Mouse (Mus musculus) hindbrain, embryonic 16.5 days (tissue): ENCODE results near the gene Hist1h2br. TPM values are rescaled to one million over a fixed set of nuclear protein-coding genes. Genes with fewer than 3 reads are reported as not detected.
A peak's percentile ranks its signal among the peaks of the same experiment; 100 is the strongest.
"Not testable (repeated sequence)": the region's sequence is repeated elsewhere in the genome, so short reads cannot be mapped to it uniquely, and the experiment has no call there.

ENCODE experiments used
- ATAC-seq: fragments of 200-750 bp; cut with Nextera tagmentation; 2 replicates; pipeline ENCODE4 v1.8.0; 2017; ENCODE audit warnings: moderate TSS enrichment, moderate library complexity
- H3K27ac ChIP-seq: fragments of 300-500 bp; sonication (generic); 2 replicates; pipeline ENCODE4 v1.5.1; 2014; ENCODE audit warnings: low read depth, mild to moderate bottlenecking, control low read depth, low read length, moderate library complexity
- H3K27me3 ChIP-seq: fragments of 300-500 bp; sonication (generic); replicated peaks from 2 replicates; pipeline ENCODE4 v1.6.1; 2014; ENCODE audit warnings: low read length; ENCODE audit not compliant: control insufficient read depth, insufficient read depth
- H3K36me3 ChIP-seq: fragments of 300-500 bp; sonication (generic); 2 replicates; pipeline ENCODE4 v1.6.1; 2014; ENCODE audit warnings: mild to moderate bottlenecking, low read length, moderate library complexity, mixed read lengths; ENCODE audit not compliant: control insufficient read depth, insufficient read depth
- H3K4me1 ChIP-seq: fragments of 300-500 bp; sonication (generic); 2 replicates; pipeline ENCODE4 v1.6.1; 2014; ENCODE audit warnings: low read depth, low read length; ENCODE audit not compliant: control insufficient read depth, insufficient read depth
- H3K4me2 ChIP-seq: fragments of 300-500 bp; sonication (generic); 2 replicates; pipeline ENCODE4 v1.6.1; 2014; ENCODE audit warnings: mild to moderate bottlenecking, low read length, control low read depth, moderate library complexity
- H3K4me3 ChIP-seq: fragments of 300-500 bp; sonication (generic); 2 replicates; pipeline ENCODE4 v1.5.1; 2014; ENCODE audit warnings: mild to moderate bottlenecking, low read length, control low read depth, moderate library complexity
- H3K9ac ChIP-seq: fragments of 300-500 bp; sonication (generic); 2 replicates; pipeline ENCODE4 v1.6.1; 2014; ENCODE audit warnings: low read depth, mild to moderate bottlenecking, control low read depth, low read length, moderate library complexity
- H3K9me3 ChIP-seq: fragments of 300-500 bp; sonication (generic); 2 replicates; pipeline ENCODE4 v1.6.1; 2014; ENCODE audit warnings: mild to moderate bottlenecking, low read length, moderate library complexity; ENCODE audit not compliant: control insufficient read depth
- WGBS: fragments of 180-500 bp; shearing (Covaris S2); extraction: QIAGEN DNeasy Blood & Tissue Kit; methylation state at CpG from one replicate; pipeline ENCODE4 v1.1.7; 2014; 5-methylcytosine and 5-hydroxymethylcytosine counted together
- microRNA-seq: library from miRNA; unstranded; fragments of <30 nt; microRNA quantifications from one replicate; pipeline ENCODE4, GENCODE M21; 2017
- polyA plus RNA-seq: library from polyadenylated mRNA; unstranded; fragments of >200 nt; fragmentation: Nextera tagmentation; extraction: Ambion mirVana; gene quantifications from 2 replicates; pipeline ENCODE4 v1.2.1, GENCODE M21; 2015

Gene Hist1h2br
- polyA plus RNA-seq, 1 experiment from 2014 or later = 3.8 TPM

DNA sequence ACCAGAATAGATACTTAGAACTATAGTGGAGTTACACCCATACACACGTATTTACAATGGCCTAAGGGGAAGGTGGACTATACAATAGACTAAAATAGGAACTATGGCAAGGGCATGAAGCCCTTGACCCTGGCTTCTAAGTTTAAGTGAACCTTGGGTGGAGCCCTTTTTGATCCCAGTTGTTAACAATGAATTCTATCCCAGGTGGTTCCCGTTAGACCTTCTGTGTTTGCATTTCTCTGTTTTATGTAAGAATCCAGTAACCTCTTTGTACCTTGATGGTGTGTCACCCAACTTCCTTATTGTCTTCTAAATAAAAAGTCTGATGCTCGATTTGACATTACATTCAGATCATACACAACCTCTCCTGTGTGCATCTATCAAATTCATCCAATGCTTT is 32.0 kb downstream of the Hist1h2br start:
- 75% methylated on average over 3 of the region's 3 CpGs for WGBS
- not testable (repeated sequence) for ATAC-seq, H3K4me2 ChIP-seq, H3K9ac ChIP-seq, H3K4me3 ChIP-seq, H3K36me3 ChIP-seq, H3K9me3 ChIP-seq, H3K4me1 ChIP-seq, H3K27ac ChIP-seq, H3K27me3 ChIP-seq

DNA sequence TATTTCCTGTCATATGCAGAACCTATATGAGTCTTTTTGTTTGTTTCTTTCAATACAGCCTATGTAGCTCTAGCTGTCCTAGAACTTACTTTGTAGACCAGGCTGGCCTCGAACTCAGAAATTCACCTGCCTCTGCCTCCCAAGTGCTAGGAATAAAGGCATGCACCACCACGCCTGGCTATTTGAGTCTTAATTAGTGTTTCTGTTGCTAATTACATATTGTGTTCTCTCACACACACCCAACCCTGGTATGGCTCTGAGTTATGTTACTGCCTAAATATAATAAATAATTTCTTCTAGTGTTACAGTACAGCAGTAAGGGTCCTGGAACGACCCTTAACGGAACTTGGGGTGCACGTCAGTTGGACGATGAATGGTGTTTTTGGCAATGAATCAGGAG is 47.2 kb downstream of the Hist1h2br start:
- Histone ChIP-seq H3K27ac (no peak overlapping the region), H3K4me2 (no peak overlapping the region), H3K27me3 (no peaks in the 10 kb centered on the region; the same call in 1 of the 2 replicates), H3K9ac (no peak overlapping the region), H3K9me3 (no peaks in the 10 kb centered on the region), H3K4me3 (no peak overlapping the region), H3K4me1 (no peaks in the 10 kb centered on the region; the same call in 1 of the 2 replicates), H3K36me3 (no peaks in the 10 kb centered on the region)
- 91% methylated on average over 6 of the region's 6 CpGs for WGBS
- no peak for ATAC-seq

- no peaks in the 10 kb centered on the region; the same call in 1 of the 2 replicates for H3K4me1 ChIP-seq
- H3K4me3 ChIP-seq = peak overlapping the region; percentile 40
- no peak overlapping the region for H3K9ac ChIP-seq
- H3K27me3 ChIP-seq = no peaks in the 10 kb centered on the region; the same call in 1 of the 2 replicates
- H3K27ac ChIP-seq = no peak overlapping the region
- H3K4me2 ChIP-seq = peak overlapping the region; percentile 54
- no peaks in the 10 kb centered on the region for H3K9me3 ChIP-seq
- ATAC-seq = peak; percentile 71; the same call in 1 of the 2 replicates
- H3K36me3 ChIP-seq = no peaks in the 10 kb centered on the region
- 3% methylated on average over 27 of the region's 27 CpGs for WGBS
Observed at GRCm38 (mm10) chr13:21881878-21882669, 48.5 kb downstream of the Hist1h2br start.

DNA sequence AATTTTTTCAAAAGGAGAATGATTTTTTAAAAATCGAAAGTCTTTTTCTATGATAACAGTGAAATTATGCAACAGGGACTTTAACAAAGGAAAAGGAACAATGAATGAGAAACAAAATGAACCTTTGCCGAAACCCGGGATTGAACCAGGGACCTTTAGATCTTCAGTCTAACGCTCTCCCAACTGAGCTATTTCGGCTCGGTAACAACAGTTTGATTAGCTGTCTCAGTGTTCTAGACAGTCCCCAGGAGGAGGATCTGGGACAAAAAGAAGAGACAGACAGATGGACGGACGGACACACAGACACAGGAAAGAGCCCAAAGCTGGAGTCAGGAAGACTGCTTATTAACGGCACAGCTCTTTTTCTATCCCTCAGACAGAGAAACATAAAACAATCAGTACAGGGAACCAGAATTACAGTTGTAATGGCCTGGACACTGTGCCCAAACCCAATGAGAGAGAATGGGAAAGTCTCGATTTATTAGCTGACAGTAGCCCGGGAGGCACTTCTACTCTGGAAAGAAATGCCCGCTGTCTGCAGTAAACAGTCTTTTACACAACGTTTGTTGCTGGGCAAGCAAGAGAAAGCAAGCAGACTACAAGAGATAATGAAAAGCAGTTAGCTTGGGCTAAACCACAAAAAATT is 49.3 kb downstream of the Hist1h2br start:
- ATAC-seq = peak; percentile 90
- WGBS = 2% methylated on average over 13 of the region's 13 CpGs
- no peak overlapping the region for H3K27ac ChIP-seq
- no peaks in the 10 kb centered on the region; the same call in 1 of the 2 replicates for H3K27me3 ChIP-seq
- H3K4me1 ChIP-seq = no peaks in the 10 kb centered on the region; the same call in 1 of the 2 replicates
- no peaks in the 10 kb centered on the region for H3K9me3 ChIP-seq
- no peaks in the 10 kb centered on the region for H3K36me3 ChIP-seq
- peak overlapping the region; percentile 54 for H3K4me2 ChIP-seq
- no peak overlapping the region for H3K9ac ChIP-seq
- H3K4me3 ChIP-seq = peak overlapping the region; percentile 40

GRCm38 (mm10) chr13:21883407-21883806 is 49.9 kb downstream of the Hist1h2br start:
- WGBS = 38% methylated on average over 5 of the region's 5 CpGs
- no peaks in the 10 kb centered on the region for H3K9me3 ChIP-seq
- H3K9ac ChIP-seq = no peak overlapping the region
- no peak for ATAC-seq
- no peaks in the 10 kb centered on the region; the same call in 1 of the 2 replicates for H3K4me1 ChIP-seq
- H3K4me2 ChIP-seq = peak overlapping the region; percentile 54
- no peak overlapping the region for H3K27ac ChIP-seq
- H3K36me3 ChIP-seq = no peaks in the 10 kb centered on the region
- H3K4me3 ChIP-seq = no peak overlapping the region
- H3K27me3 ChIP-seq = no peaks in the 10 kb centered on the region; the same call in 1 of the 2 replicates

- Histone ChIP-seq H3K4me1 (no peaks in the 10 kb centered on the region; the same call in 1 of the 2 replicates), H3K4me2 (no peak overlapping the region), H3K9me3 (no peaks in the 10 kb centered on the region), H3K36me3 (no peaks in the 10 kb centered on the region), H3K4me3 (no peak overlapping the region), H3K27ac (no peak overlapping the region), H3K27me3 (no peaks in the 10 kb centered on the region; the same call in 1 of the 2 replicates), H3K9ac (no peak overlapping the region)
- no peak for ATAC-seq
- 74% methylated on average over 4 of the region's 4 CpGs for WGBS
Observed at GRCm38 (mm10) chr13:21884586-21884985, 51.0 kb downstream of the Hist1h2br start.

Small RNAs within 50 kb of the gene (microRNA-seq; reads per million reads assigned to microRNA genes)
- gene Gm19658 = not detected
- gene Gm44346 = not detected
- not detected for gene Gm44466

Other genes starting within 250 kb of the Hist1h2br start
- gene Olfr1362, start 219.7 kb upstream of the Hist1h2br start, polyA plus RNA-seq = not detected in 2 replicates
- gene Olfr11, start 191.2 kb upstream of the Hist1h2br start, polyA plus RNA-seq = 0.05 TPM in 1 of 2 replicates, not detected in the other
- not detected in 2 replicates for gene Olfr1361, start 170.4 kb upstream of the Hist1h2br start, polyA plus RNA-seq
- not detected in 2 replicates for gene Olfr1360, start 156.3 kb upstream of the Hist1h2br start, polyA plus RNA-seq
- not detected in 2 replicates for gene Olfr1359, start 135.6 kb upstream of the Hist1h2br start, polyA plus RNA-seq
- not detected in 2 replicates for gene Hist1h2bl, start 117.6 kb upstream of the Hist1h2br start, polyA plus RNA-seq
- gene Hist1h2ai, start 117.3 kb upstream of the Hist1h2br start, polyA plus RNA-seq = 5.1 and 6.5 TPM in 2 replicates
- 0.98 TPM in 1 of 2 replicates, not detected in the other for gene Hist1h3h, start 116.1 kb upstream of the Hist1h2br start, polyA plus RNA-seq
- 0.50 and 1.2 TPM in 2 replicates for gene Hist1h2bm, start 111.7 kb upstream of the Hist1h2br start, polyA plus RNA-seq
- gene Hist1h4j, start 98.7 kb upstream of the Hist1h2br start, polyA plus RNA-seq = 0.35 and 0.55 TPM in 2 replicates
- gene Hist1h4k, start 83.2 kb upstream of the Hist1h2br start, polyA plus RNA-seq = not detected in 2 replicates
- 3.3 and 4.8 TPM in 2 replicates for gene Hist1h2ak, start 79.9 kb upstream of the Hist1h2br start, polyA plus RNA-seq
- not detected in 2 replicates for gene Hist1h2bn, start 79.6 kb upstream of the Hist1h2br start, polyA plus RNA-seq
- gene Hist1h1b, start 53.1 kb upstream of the Hist1h2br start, polyA plus RNA-seq = 2.7 and 3.1 TPM in 2 replicates
- 19.4 and 19.7 TPM in 2 replicates for gene Hist1h3i, start 50.4 kb upstream of the Hist1h2br start, polyA plus RNA-seq
- 1.2 TPM in 1 of 2 replicates, not detected in the other for gene Hist1h2an, start 46.5 kb upstream of the Hist1h2br start, polyA plus RNA-seq
- gene Hist1h2bp, start 46.3 kb upstream of the Hist1h2br start, polyA plus RNA-seq = not detected in 2 replicates
- 4.0 and 4.4 TPM in 2 replicates for gene Hist1h2bq, start 23.5 kb upstream of the Hist1h2br start, polyA plus RNA-seq
- not detected in 2 replicates for gene Hist1h2ao, start 23.3 kb upstream of the Hist1h2br start, polyA plus RNA-seq
- gene Hist1h4m, start 22.0 kb upstream of the Hist1h2br start, polyA plus RNA-seq = not detected in 2 replicates
- 2.9 and 4.2 TPM in 2 replicates for gene Hist1h4n, start 1.5 kb upstream of the Hist1h2br start, polyA plus RNA-seq
- 530 and 568 TPM in 2 replicates for gene Hist1h2ap, start 236 bp upstream of the Hist1h2br start, polyA plus RNA-seq
- gene Zfp184, start 111.4 kb downstream of the Hist1h2br start, polyA plus RNA-seq = 10.6 and 12.4 TPM in 2 replicates
- not detected in 2 replicates for gene Pom121l2, start 147.5 kb downstream of the Hist1h2br start, polyA plus RNA-seq
- not detected in 2 replicates for gene Prss16, start 176.0 kb downstream of the Hist1h2br start, polyA plus RNA-seq
- gene Hist1h2ah, start 201.8 kb downstream of the Hist1h2br start, polyA plus RNA-seq = not detected in 2 replicates
- 0.70 and 0.87 TPM in 2 replicates for gene Hist1h2bk, start 202.1 kb downstream of the Hist1h2br start, polyA plus RNA-seq
- 6.5 and 6.7 TPM in 2 replicates for gene Hist1h4i, start 207.6 kb downstream of the Hist1h2br start, polyA plus RNA-seq
- 3.0 and 5.8 TPM in 2 replicates for gene Hist1h2ag, start 209.2 kb downstream of the Hist1h2br start, polyA plus RNA-seq
- 2.2 and 2.5 TPM in 2 replicates for gene Hist1h2bj, start 209.5 kb downstream of the Hist1h2br start, polyA plus RNA-seq